Mouse (Mus musculus) ES-E14 (cell line): Measurements from ENCODE around the gene Zfp60. TPM values are rescaled to one million over a fixed set of nuclear protein-coding genes. Genes with fewer than 3 reads are reported as not detected.
A peak's percentile ranks its signal among the peaks of the same experiment; 100 is the strongest.

Experiments used
- DNase-seq: peaks from one replicate; pipeline ENCODE4 v3.0.0-alpha.2; 2013; ENCODE audit warnings: low read depth, low spot score
- H3K27ac ChIP-seq: 2 replicates; pipeline ENCODE4 v1.5.1; 2012; ENCODE audit warnings: low read depth, mild to moderate bottlenecking, low read length, moderate library complexity, mixed read lengths; ENCODE audit not compliant: poor library complexity, insufficient read depth, severe bottlenecking
- H3K36me3 ChIP-seq: 2 replicates; pipeline ENCODE4 v1.6.1; 2012; ENCODE audit warnings: mild to moderate bottlenecking, low read length, moderate library complexity, mixed read lengths; ENCODE audit not compliant: control insufficient read depth, poor library complexity, insufficient read depth, severe bottlenecking
- H3K4me1 ChIP-seq, 2 experiments: fragments of 150-350 bp in 1 of 2; sonication (generic) in 1 of 2; 2 replicates each; pipeline ENCODE4 v1.6.1; 2012; ENCODE audit warnings: low read length in 2 of 2, mild to moderate bottlenecking in 1 of 2, mixed read lengths in 1 of 2; ENCODE audit not compliant: control insufficient read depth in 2 of 2, insufficient read depth in 2 of 2, poor library complexity in 1 of 2
- H3K4me3 ChIP-seq, 2 experiments: fragments of 150-350 bp in 1 of 2; sonication (generic) in 1 of 2; 2 replicates each; pipeline ENCODE4 v1.5.1; 2012; ENCODE audit warnings: low read length in 2 of 2, low read depth in 1 of 2, mild to moderate bottlenecking in 1 of 2, mixed read lengths in 1 of 2; ENCODE audit not compliant: insufficient read depth in 1 of 2, poor library complexity in 1 of 2, severe bottlenecking in 1 of 2
- H3K9ac ChIP-seq: 2 replicates; pipeline ENCODE4 v1.6.1; 2012; ENCODE audit warnings: low read depth, mild to moderate bottlenecking, low read length, mixed read lengths; ENCODE audit not compliant: poor library complexity, insufficient read depth, severe bottlenecking
- H3K9me3 ChIP-seq: fragments of 150-350 bp; sonication (generic); 2 replicates; pipeline ENCODE4 v1.6.1; 2012; ENCODE audit warnings: low read depth, mild to moderate bottlenecking, low read length; ENCODE audit not compliant: control insufficient read depth, insufficient read depth
- CHD2 ChIP-seq: IDR thresholded peaks from 2 replicates; pipeline ENCODE4 v1.6.1; 2014; ENCODE audit warnings: mild to moderate bottlenecking, low read depth, low read length, inconsistent platforms
- HCFC1 ChIP-seq: IDR thresholded peaks from 2 replicates; pipeline ENCODE4 v1.6.1; 2012; ENCODE audit warnings: low read length, inconsistent platforms, borderline replicate concordance; ENCODE audit not compliant: insufficient read depth
- MAFK ChIP-seq: IDR thresholded peaks from 2 replicates; pipeline ENCODE4 v1.6.1; 2014; ENCODE audit warnings: mild to moderate bottlenecking, low read depth, low read length, inconsistent platforms; ENCODE audit not compliant: insufficient read depth
- ZC3H11A ChIP-seq: IDR thresholded peaks from 2 replicates; pipeline ENCODE4 v1.6.1; 2012; ENCODE audit warnings: low read depth, mild to moderate bottlenecking, inconsistent platforms, low read length, borderline replicate concordance
- ZNF384 ChIP-seq: IDR thresholded peaks from 2 replicates; pipeline ENCODE4 v1.6.1; 2012; ENCODE audit warnings: low read depth, low read length, inconsistent platforms
- in situ Hi-C, 2 experiments: fragments of 600-800 bp; cut with MboI; formaldehyde crosslinking; loops; one replicate each; pipeline ENCODE4 v1.15.1; 2025; ENCODE audit warnings: low sequenced_read_pairs in 2 of 2, inconsistent platforms in 1 of 2; ENCODE audit not compliant: unreplicated experiment in 2 of 2
- total RNA-seq: library from RNA; depleted of rRNA; stranded (reverse); fragments of 300-350 nt; gene quantifications from 2 replicates; pipeline ENCODE4 v1.2.3, GENCODE M21; 2012

Gene Zfp60
- total RNA-seq, 1 experiment, result 12.0 TPM

GRCm38 (mm10) chr7:27735457-27735856 is 4.3 kb downstream of the Zfp60 start:
- in situ Hi-C loops, result no loop called here
- H3K9me3 ChIP-seq, result no peaks in the 10 kb centered on the region
- H3K9ac ChIP-seq, result no peak overlapping the region
- no peak for DNase-seq
- H3K4me1 ChIP-seq, result peaks cover 4 to 5% of the 10 kb centered on the region in 2 experiments
- no peak overlapping the region for H3K4me3 ChIP-seq
- H3K36me3 ChIP-seq, result peaks cover 11% of the 10 kb centered on the region
- no peak overlapping the region; the same call in 1 of the 2 replicates for H3K27ac ChIP-seq
- TF ChIP-seq CHD2 (no peak), HCFC1 (no peak), ZC3H11A (no peak), ZNF384 (no peak), MAFK (no peak)

DNA sequence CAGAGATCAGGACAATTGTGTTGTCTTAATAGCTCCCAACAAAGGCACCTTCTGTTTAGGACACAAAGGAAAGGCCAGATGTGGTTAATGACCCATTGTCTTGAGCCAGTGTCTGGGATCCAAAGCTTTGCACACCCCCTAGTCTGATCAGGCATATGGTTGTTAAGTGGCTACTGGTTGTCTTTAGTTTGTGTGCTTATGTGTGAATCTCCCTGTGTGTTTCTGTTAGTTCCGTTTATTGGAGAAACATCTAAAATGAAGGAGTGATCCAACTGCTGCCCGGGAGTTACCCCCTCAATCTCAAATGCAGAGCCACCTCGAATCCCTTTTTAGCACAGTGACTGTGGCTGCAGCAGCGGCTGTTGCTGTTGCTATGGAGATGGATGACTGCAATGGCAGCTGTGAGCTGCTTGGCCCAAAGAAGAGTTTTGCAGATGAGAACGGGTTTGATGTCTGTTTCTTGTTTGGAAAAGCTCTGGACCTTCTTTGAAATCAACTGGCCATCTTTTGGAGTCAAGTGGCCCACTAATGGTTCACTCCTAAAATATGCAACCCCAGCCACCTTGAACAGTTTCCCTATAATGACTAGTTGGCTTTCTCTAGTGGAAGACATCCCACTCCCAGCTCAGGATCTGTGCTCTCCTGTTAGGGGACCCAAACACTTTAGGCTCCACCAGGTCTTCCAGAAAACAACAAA is 25.3 kb downstream of the Zfp60 start:
- in situ Hi-C loops, result no loop called here
- Histone ChIP-seq H3K36me3 (no peaks in the 10 kb centered on the region), H3K4me3 (no peak overlapping the region), H3K9me3 (peaks cover 12% of the 10 kb centered on the region), H3K9ac (no peak overlapping the region), H3K27ac (peak overlapping the region; percentile 87), H3K4me1 (peaks cover 2 to 4% of the 10 kb centered on the region in 2 experiments; a peak in 2 of 4 replicates)
- DNase-seq, result peak; percentile 54
- TF ChIP-seq MAFK (no peak), CHD2 (0 out of 2 replicates have a peak, but pooled peaks have one; percentile 52)

- H3K9ac ChIP-seq, result no peak overlapping the region
- peaks cover 2 to 4% of the 10 kb centered on the region in 2 experiments; a peak in 2 of 4 replicates for H3K4me1 ChIP-seq
- no peak overlapping the region for H3K27ac ChIP-seq
- no peak overlapping the region for H3K4me3 ChIP-seq
- no peak for DNase-seq
- peaks cover 12% of the 10 kb centered on the region for H3K9me3 ChIP-seq
- TF ChIP-seq ZNF384 (no peak), HCFC1 (no peak), ZC3H11A (no peak), CHD2 (no peak), MAFK (no peak)
- no peaks in the 10 kb centered on the region for H3K36me3 ChIP-seq
- in situ Hi-C loops, result no loop called here
Measured at GRCm38 (mm10) chr7:27757048-27757375, 25.8 kb downstream of the Zfp60 start.

DNA sequence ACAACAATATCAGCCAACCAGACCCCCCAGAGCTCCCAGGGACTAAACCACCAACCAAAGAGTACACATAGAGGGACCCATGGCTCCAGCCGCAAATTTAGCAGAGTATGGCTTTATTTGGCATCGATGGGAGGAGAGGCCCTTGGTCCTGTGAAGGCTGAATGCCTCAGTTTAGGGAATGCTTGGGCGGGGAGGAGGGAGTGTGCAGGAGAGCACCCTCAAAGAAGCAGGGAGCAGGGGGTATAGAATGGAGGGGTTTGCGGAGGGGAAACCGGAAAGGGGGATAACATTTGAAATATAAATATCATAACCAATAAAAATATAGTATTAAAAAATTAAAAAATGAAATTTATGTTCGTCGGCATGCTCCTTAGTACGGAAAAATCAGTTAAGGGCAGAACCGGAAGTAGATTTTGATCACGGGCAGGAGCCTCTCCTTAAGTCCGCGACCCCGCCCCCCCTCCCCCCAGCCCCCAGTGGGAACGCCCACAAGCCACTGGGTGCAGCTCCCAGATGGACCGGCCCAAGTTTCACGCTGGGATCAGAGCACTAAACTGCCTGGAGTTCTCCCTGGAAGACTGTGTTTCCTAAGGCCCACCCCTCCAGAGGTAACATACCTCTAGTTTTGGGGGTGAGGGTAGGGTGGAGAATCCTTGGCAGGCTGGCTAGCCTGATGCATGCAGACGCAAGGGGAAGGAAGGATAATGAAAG is 34.1 kb downstream of the Zfp60 start:
- TF ChIP-seq ZNF384 (no peak), HCFC1 (no peak), MAFK (no peak), CHD2 (no peak), ZC3H11A (no peak)
- no peak overlapping the region for H3K9ac ChIP-seq
- peak; percentile 12 for DNase-seq
- no peaks in the 10 kb centered on the region for H3K36me3 ChIP-seq
- H3K9me3 ChIP-seq, result no peaks in the 10 kb centered on the region
- H3K27ac ChIP-seq, result no peak overlapping the region
- no peak overlapping the region for H3K4me3 ChIP-seq
- peaks cover 3 to 4% of the 10 kb centered on the region in 2 experiments; a peak in 1 of 4 replicates for H3K4me1 ChIP-seq
- in situ Hi-C loops, result no loop called here
